Mouse (Mus musculus): ENCODE results near the gene Cryz.
"Not testable (repeated sequence)": the region's sequence is repeated elsewhere in the genome, so short reads cannot be mapped to it uniquely, and the experiment has no call there.

GRCm38 (mm10) chr3:154631281-154631680 lies 34.8 kb downstream of the Cryz start:
- not testable (repeated sequence) for TF ChIP-seq CTCF (IDR thresholded peaks at IDR 0.05; ENCODE audit: control insufficient read depth, insufficient read depth, low read length); POLR2A (IDR thresholded peaks at IDR 0.05; ENCODE audit: borderline replicate concordance, control insufficient read depth, low read depth, low read length)

Measured in bone marrow, adult 2 months (tissue).